Mouse (Mus musculus): ENCODE results near the gene Rps27.

DNA sequence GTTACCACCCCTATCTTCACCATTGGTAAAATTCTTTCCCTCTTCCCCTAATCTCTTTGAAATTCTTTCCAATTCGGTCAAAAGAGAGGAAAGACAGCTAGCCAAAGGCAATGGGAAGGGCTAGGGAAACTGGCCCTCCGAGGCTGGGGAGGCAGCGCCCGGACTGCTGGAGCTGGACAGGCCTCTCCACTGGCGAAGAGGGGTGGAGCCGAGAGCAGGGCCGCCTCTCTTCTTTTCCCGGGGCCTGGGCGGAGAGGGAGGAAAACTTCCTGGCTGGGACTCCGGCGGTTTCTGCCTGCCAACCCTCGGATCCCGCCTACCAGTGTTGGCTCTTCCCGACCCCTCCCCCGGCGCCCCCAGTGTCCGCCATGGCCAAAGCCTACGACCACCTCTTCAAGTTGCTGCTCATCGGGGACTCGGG, 7.1 kb upstream of the Rps27 start:
- TF ChIP-seq CTCF (IDR thresholded peaks at IDR 0.05; ENCODE audit: low read depth, low read length) (no peak), POLR2A (IDR thresholded peaks at IDR 0.05; ENCODE audit: insufficient read depth, low read length) (no peak)
